Mouse (Mus musculus) spleen, postnatal 14 days (tissue): ENCODE measurements around the gene Nol7.

Experiments
- DNase-seq, 2 experiments: peaks; one replicate each; pipeline ENCODE4 v3.0.0; 2021 to 2022; ENCODE audit warnings: low spot score in 2 of 2

Gene Nol7

GRCm38 (mm10) chr13:43398297-43399080 lies at the start of gene Nol7:
Gene Nol7 (plus strand): TSS chr13:43398390.
- peak; percentile 89 to 94 for DNase-seq

- DNase-seq = no peak
Measured at GRCm38 (mm10) chr13:43349376-43349775, 48.8 kb upstream of the Nol7 start.

DNA sequence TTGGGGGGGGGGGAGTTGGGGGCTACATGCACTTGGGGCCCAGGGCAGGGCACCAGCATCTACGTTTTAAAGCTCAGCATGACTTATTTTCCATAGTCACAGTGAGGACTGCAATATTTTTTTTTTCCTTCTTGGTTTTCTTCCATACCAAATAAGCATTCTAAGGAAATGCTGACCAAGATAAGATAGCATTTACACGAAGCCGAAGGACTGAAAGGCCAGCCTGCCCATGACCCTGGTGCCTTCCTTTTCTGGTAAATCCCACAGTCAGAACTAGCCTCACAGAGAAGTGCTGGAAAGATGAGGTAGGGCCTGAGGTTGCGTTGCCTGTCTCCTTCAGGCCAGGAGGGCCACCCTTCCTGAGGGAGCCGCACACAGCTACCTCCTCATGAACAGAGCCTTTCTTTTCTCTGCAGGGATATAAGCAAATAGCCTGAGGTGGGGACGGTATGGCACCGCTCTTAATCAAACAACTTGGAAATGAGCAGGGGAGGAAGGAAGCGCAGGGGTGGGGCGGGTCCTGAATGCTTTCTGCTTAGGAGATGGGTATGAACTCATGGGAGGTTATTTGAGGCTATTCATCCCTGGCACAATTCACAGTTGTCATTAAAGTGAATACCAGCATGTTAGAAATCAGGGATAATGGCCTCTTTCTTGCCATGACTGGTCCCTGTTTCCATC lies 47.6 kb upstream of the Nol7 start:
- no peak for DNase-seq

DNA sequence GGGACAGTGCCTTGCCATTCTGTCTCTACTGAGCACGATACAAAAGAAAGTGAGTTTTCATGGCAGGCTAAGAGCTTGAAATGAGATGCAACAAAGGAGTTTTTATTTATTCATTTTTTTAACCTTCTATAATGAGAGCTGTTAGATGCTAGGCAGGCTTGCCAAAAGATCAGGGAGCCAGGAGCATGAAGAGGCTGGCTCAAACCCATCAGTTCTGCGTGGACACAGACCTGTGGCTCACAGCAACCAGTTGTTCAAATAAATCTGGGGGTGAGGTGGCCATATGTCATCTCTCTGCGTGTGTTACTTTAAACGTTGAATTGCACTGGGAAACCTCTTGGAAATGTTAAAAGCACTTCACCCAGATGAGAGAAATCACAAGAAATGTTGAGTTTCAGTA lies 44.8 kb upstream of the Nol7 start:
- no peak for DNase-seq

DNA sequence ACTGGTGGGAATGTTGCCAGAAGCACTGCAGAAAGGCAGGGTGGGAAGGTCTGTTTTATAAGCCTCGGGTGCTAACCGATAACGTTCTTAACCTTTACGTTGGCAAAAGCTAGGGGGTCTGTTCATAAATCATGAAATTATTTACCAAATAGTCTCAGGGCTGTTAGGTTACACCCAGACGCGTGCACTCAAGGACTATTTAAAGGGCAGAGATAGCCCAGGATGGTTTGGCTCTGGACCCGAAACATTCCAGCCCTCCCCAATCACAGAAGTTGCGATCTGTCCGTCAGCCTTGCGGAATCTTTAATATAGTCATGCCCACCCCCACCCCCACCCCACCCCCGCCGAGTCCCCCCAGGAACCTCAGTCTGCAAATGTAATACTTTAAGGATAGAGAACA lies 43.8 kb upstream of the Nol7 start:
- no peak for DNase-seq

- no peak for DNase-seq
Measured at GRCm38 (mm10) chr13:43356346-43357125, 41.7 kb upstream of the Nol7 start.

DNA sequence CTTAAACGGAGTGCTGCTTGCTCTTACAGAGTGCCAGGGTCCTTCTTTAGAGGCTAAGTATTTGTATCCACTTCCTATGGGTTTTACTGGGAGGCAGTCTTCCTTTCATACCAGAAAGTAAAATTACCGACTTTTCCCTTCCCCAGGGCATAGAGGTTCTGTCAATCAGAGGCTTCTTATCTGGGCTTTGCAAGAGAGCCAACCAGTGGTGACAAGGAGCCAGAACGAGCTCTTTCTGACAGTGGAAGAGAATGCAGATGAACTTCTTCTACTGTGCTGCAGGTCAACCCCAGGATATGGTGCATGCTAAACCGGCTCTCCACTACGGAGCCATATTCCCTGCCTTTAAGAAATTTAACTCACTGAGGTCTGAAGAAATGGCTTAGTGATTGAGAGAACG lies 37.7 kb upstream of the Nol7 start:
- DNase-seq = no peak

DNA sequence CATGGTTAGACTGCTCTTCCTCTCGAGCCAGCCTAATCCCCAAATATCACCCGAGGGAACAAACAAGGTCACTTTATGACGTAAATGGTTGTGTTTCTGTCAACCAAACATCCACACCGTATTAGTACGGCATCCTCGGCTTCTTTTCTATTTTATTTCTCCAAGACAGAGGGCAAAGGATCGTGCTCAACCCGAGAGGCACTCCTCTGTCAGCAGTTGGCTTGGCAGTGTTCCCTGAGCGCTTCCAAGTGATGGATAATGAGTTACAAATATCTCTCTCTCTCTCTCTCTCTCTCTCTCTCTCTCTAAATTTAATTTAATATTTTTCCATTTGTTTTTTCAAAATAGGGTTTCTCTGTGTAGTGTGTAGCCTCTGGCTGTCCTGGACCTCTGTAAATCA lies 35.8 kb upstream of the Nol7 start:
- no peak for DNase-seq

DNA sequence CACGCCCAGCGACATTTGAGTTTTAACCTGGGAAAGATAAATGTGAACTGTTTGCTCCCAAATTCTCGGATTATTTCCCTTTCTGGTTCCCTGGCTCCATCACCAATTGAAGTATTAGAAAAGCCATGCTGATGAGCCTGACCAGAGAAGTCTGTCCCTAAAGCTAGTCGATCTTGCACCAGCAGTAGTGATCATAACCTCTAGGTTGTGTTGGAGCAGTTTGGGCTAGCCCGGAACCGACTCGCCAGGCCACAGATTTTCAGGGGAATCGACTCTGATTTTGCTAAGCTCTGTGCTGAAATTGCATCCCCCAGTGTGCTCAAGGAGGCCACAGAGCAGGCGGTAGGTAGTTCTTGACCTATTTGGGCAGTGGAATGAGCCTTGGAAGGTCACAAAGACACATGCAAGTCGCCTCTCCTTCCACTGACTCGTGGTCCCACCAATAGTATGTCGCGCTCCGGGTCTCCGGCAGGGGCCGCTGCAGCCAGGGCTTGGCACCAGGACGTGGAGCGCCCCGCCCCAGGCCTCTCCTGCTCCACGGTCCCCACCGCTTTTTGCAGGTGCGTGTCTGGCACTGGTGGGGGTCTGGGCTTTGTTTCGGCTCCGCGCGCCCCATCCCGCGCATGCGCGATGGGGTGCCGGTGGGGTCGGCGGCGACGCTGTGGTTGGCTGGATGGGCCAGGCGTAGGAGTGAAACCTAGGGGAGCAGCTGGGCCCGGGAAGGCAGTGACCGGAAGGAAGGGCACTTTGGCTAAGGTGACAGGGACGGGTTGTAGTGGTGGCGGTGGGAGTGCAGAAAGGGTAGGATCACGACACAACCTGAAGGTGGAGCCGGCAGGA lies 33.0 kb upstream of the Nol7 start, which contains the start of gene Sirt5:
Sirt5 (plus strand) TSS at position 512 of the 840 bp plus-strand sequence.
- peak; percentile 75 to 85 for DNase-seq

- no peak for DNase-seq
Measured at GRCm38 (mm10) chr13:43365825-43366184, 32.4 kb upstream of the Nol7 start.

- DNase-seq = no peak
Measured at GRCm38 (mm10) chr13:43370063-43370462, 28.1 kb upstream of the Nol7 start.

DNA sequence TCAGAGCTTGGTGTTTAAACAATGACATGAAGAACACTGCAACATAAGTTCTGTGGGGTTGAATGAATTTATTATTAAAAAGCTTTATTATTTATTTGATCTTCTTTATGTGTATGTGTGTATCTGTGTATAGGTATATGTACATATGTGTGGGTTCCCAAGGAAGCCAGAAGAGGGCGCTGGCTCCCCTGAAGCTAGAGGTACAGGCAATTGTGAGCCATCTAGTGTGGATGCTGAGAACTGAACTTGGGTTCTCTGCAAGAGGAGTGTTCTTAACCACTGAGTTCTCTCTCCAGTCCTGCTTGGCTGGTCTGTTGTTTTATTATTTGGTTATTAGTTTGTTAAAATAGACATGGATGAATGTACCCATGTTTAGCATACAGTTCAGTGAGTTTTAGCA lies 25.3 kb upstream of the Nol7 start:
- DNase-seq = no peak

DNA sequence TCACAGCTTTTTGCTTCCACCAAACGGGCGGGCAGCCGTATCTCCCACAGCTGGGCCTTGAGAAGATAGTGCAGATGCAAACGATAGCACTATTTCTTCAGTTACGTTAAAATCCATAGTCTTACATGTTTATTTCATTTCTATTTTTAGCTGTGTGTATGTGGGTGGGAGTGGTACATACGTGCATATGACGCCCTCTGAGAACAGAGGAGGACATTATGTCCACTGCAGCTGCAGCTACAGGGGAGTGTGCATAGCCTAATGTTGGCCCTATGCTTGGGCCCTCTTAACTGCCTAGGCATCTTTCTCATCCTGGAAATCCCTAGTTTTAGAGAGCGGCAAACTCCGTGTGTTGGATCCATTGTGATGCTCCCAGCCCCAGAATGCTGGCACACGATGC lies 24.0 kb upstream of the Nol7 start:
- DNase-seq = no peak

DNA sequence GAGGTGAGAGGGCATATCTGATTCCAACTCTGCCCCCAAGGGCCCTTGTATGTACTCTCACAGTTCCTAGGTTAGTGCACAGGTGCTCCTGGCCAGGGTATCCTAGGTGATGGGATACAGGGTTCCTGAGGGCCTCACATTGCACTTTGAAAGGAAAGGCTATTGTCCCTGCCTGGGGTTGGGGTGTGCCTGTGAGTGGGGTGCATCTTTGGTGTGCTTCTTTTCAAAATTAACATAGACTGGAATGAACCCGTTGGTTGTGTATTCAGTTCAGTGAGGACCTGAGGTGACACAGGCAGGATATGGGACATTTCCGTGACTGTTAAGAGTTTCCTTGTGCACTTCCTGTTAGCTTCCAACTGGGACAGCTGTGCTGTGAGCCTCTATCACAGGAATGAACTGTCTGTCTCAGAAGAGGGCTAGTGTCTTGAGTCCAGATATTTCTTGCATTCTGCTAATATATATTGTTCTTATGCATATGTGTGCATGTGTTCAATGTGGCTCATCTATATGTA lies 23.2 kb upstream of the Nol7 start:
- no peak for DNase-seq

DNA sequence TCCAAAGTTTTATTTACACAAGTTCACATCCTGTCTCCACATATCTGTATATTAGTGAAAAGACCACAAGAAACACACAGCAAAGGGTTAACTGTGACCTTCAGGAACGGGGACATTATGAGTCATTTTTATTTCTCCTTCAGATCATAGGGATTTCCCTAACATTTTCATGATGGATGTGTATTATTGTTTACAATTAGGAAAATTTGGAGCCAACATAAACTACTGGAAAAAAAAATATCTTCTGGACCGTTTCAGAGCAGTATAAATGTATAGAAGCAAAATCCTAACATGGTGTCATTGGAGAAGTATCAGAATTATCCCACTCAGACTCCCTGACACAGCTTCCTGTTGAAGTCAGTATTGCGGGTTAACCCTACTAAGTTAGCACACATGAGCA lies 18.2 kb upstream of the Nol7 start:
- DNase-seq = no peak

DNA sequence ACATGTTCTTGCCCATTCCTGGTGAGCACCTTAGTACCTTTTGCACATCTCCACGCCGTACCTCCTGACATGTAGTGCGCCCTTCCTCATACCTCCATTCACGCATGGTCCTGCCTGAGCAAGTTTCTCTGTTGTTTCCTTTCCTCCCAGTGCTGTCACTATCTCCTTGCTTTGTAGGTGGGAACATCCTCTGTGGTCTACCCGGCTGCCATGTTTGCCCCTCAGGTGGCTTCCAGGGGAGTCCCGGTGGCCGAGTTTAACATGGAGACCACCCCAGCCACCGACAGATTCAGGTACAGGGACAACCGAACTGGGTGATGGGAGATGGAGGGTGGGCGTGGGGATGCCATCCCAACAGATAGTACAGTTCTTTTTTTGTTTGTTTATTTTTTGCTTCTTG lies 12.9 kb upstream of the Nol7 start:
- DNase-seq = no peak

GRCm38 (mm10) chr13:43397700-43398296 lies 392 bp upstream of the Nol7 start:
- no peak for DNase-seq

DNA sequence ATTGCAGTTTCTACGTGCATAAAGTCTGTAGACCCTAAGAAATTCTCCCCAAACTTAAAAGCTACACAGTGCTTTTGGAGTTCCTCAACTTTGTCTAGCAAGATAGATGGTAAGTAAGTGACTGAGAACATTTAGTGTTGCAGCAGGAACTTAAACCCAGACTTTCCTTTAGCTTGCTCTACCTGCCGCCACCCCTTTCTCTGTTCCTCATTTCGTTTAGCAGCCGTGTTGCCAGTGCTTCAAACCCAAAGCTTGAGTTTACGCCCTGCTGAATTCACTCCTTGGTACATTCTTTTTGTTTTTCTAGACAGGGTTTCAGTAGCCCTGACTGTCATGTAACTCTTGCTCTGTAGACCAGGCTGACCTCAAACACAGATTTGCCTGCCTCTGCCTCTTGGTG lies 1.4 kb downstream of the Nol7 start:
- peak in 1 of 2 experiments; percentile 16 for DNase-seq

DNA sequence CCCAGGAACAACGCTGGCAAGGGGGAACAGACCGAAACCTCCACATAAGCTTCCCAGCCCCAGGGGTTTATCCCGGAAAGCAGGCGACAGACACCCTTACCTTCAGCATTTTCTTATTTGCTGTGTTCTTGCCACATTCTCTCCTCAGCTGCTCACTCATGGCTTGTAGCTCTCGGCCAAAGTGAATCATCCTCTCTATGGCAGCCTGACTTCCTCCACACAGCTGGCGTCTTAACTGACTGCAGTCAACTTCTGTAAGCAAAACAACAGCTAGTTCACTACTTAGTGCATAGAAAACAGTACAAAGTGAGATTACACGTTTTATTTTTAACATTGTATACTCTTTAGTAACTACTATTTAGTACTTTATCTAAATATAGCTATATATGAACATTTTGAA lies 14.1 kb downstream of the Nol7 start:
- DNase-seq = no peak

- DNase-seq = no peak
Measured at GRCm38 (mm10) chr13:43413611-43414010, 15.4 kb downstream of the Nol7 start.

DNA sequence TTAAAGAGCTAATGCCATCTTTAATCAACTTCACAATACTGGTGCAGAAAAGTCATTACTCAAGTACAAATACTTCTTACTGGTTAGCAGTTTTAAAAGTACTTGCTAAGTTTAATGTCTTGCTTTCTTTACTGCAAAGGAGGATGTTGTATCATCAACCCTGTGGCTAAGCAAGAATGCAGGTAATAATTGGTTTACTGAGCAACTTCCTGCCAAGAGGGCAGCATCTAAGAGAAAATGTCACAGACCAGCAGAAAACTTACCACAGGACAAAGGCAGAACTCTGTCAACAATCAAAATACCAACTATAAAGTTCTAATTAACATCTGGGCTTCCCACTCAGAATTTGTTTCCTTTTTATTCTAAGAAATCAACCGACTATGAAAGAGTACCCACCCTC lies 17.1 kb downstream of the Nol7 start:
- no peak for DNase-seq
